Mouse (Mus musculus) ES-E14 (cell line): Measurements from ENCODE around the gene Snrnp25. TPM values are rescaled to one million over a fixed set of nuclear protein-coding genes. Genes with fewer than 3 reads are reported as not detected.
A peak's percentile ranks its signal among the peaks of the same experiment; 100 is the strongest.

Experiments used
- DNase-seq: peaks from one replicate; pipeline ENCODE4 v3.0.0-alpha.2; 2013; ENCODE audit warnings: low read depth, low spot score
- H3K27ac ChIP-seq: 2 replicates; pipeline ENCODE4 v1.5.1; 2012; ENCODE audit warnings: low read depth, mild to moderate bottlenecking, low read length, moderate library complexity, mixed read lengths; ENCODE audit not compliant: poor library complexity, insufficient read depth, severe bottlenecking
- H3K36me3 ChIP-seq: 2 replicates; pipeline ENCODE4 v1.6.1; 2012; ENCODE audit warnings: mild to moderate bottlenecking, low read length, moderate library complexity, mixed read lengths; ENCODE audit not compliant: control insufficient read depth, poor library complexity, insufficient read depth, severe bottlenecking
- H3K4me1 ChIP-seq, 2 experiments: fragments of 150-350 bp in 1 of 2; sonication (generic) in 1 of 2; 2 replicates each; pipeline ENCODE4 v1.6.1; 2012; ENCODE audit warnings: low read length in 2 of 2, mild to moderate bottlenecking in 1 of 2, mixed read lengths in 1 of 2; ENCODE audit not compliant: control insufficient read depth in 2 of 2, insufficient read depth in 2 of 2, poor library complexity in 1 of 2
- H3K4me3 ChIP-seq, 2 experiments: fragments of 150-350 bp in 1 of 2; sonication (generic) in 1 of 2; 2 replicates each; pipeline ENCODE4 v1.5.1; 2012; ENCODE audit warnings: low read length in 2 of 2, low read depth in 1 of 2, mild to moderate bottlenecking in 1 of 2, mixed read lengths in 1 of 2; ENCODE audit not compliant: insufficient read depth in 1 of 2, poor library complexity in 1 of 2, severe bottlenecking in 1 of 2
- H3K9ac ChIP-seq: 2 replicates; pipeline ENCODE4 v1.6.1; 2012; ENCODE audit warnings: low read depth, mild to moderate bottlenecking, low read length, mixed read lengths; ENCODE audit not compliant: poor library complexity, insufficient read depth, severe bottlenecking
- H3K9me3 ChIP-seq: fragments of 150-350 bp; sonication (generic); 2 replicates; pipeline ENCODE4 v1.6.1; 2012; ENCODE audit warnings: low read depth, mild to moderate bottlenecking, low read length; ENCODE audit not compliant: control insufficient read depth, insufficient read depth
- CHD2 ChIP-seq: IDR thresholded peaks from 2 replicates; pipeline ENCODE4 v1.6.1; 2014; ENCODE audit warnings: mild to moderate bottlenecking, low read depth, low read length, inconsistent platforms
- HCFC1 ChIP-seq: IDR thresholded peaks from 2 replicates; pipeline ENCODE4 v1.6.1; 2012; ENCODE audit warnings: low read length, inconsistent platforms, borderline replicate concordance; ENCODE audit not compliant: insufficient read depth
- MAFK ChIP-seq: IDR thresholded peaks from 2 replicates; pipeline ENCODE4 v1.6.1; 2014; ENCODE audit warnings: mild to moderate bottlenecking, low read depth, low read length, inconsistent platforms; ENCODE audit not compliant: insufficient read depth
- ZC3H11A ChIP-seq: IDR thresholded peaks from 2 replicates; pipeline ENCODE4 v1.6.1; 2012; ENCODE audit warnings: low read depth, mild to moderate bottlenecking, inconsistent platforms, low read length, borderline replicate concordance
- ZNF384 ChIP-seq: IDR thresholded peaks from 2 replicates; pipeline ENCODE4 v1.6.1; 2012; ENCODE audit warnings: low read depth, low read length, inconsistent platforms
- in situ Hi-C, 2 experiments: fragments of 600-800 bp; cut with MboI; formaldehyde crosslinking; loops; one replicate each; pipeline ENCODE4 v1.15.1; 2025; ENCODE audit warnings: low sequenced_read_pairs in 2 of 2, inconsistent platforms in 1 of 2; ENCODE audit not compliant: unreplicated experiment in 2 of 2
- total RNA-seq: library from RNA; depleted of rRNA; stranded (reverse); fragments of 300-350 nt; gene quantifications from 2 replicates; pipeline ENCODE4 v1.2.3, GENCODE M21; 2012

Snrnp25 gene
- total RNA-seq, 1 experiment: 79.5 TPM

- H3K9ac ChIP-seq: no peak overlapping the region
- TF ChIP-seq HCFC1 (no peak), ZC3H11A (no peak), ZNF384 (no peak), CHD2 (no peak), MAFK (no peak)
- DNase-seq: no peak
- H3K4me3 ChIP-seq: no peak overlapping the region
- H3K4me1 ChIP-seq: peaks cover 0 to 33% of the 10 kb centered on the region in 2 experiments
- H3K36me3 ChIP-seq: no peaks in the 10 kb centered on the region
- no peaks in the 10 kb centered on the region for H3K9me3 ChIP-seq
- no peak overlapping the region for H3K27ac ChIP-seq
- in situ Hi-C loops: no loop called here
These were observed 18.2 kb downstream of the Snrnp25 start for GRCm38 (mm10) chr11:32223297-32223967.

GRCm38 (mm10) chr11:32224468-32225139 is 19.4 kb downstream of the Snrnp25 start:
- no peak overlapping the region for H3K4me3 ChIP-seq
- TF ChIP-seq ZC3H11A: no peak
- TF ChIP-seq HCFC1: no peak
- no peak for TF ChIP-seq MAFK
- no peak for TF ChIP-seq CHD2
- TF ChIP-seq ZNF384: no peak
- no peak overlapping the region for H3K9ac ChIP-seq
- peaks cover 0 to 30% of the 10 kb centered on the region in 2 experiments; a peak in 3 of 4 replicates for H3K4me1 ChIP-seq
- no peak overlapping the region for H3K27ac ChIP-seq
- in situ Hi-C loops: no loop called here
- H3K36me3 ChIP-seq: peaks cover 6% of the 10 kb centered on the region; the same call in 1 of the 2 replicates
- no peaks in the 10 kb centered on the region for H3K9me3 ChIP-seq
- no peak for DNase-seq

DNA sequence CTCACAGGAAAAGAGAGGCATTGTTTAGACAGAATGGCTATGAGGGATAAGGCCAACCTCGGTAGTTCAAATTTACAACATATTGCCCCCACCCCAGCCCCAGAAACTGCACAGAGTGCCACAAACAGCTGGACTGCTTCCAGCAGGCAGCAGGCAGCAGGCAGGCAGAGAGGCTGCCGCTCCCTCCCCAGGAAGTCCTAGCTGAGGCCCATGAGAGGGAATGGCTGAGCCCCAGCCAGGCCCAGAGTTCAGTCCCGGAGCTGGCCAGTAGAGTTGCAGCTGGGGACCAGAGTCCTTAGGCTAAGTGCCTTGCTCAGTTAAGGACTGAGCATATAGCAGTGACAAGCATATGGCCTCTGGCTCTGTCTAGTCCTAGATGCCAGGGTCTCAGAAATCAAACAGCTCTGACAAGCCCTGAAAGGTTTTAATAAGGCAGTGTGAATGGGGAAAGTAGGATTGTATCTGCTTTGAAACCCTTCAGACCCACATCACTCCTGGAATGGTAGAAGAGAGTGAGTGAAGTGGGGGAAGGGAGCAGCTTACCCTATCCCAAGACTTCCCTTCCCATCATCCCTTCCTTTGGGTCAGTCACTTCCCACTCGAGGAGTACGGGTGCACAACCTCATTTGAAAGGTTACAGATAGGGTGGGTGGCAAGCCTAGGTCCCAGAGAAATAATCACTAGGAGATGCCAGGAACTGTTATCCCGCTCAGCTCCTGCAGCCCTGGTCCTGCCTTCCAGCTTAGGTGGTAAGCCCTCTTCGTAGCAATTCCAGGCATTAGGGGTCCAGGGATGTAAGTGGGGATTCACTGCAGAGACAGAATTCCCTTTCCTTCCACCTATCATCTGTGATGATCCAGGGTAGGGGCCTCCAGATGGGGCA is 20.2 kb downstream of the Snrnp25 start:
- peaks cover 0 to 23% of the 10 kb centered on the region in 2 experiments; a peak in 3 of 4 replicates for H3K4me1 ChIP-seq
- DNase-seq: no peak
- H3K9me3 ChIP-seq: no peaks in the 10 kb centered on the region
- TF ChIP-seq HCFC1: no peak
- TF ChIP-seq ZNF384: no peak
- TF ChIP-seq CHD2: no peak
- TF ChIP-seq ZC3H11A: no peak
- no peak for TF ChIP-seq MAFK
- no peak overlapping the region for H3K27ac ChIP-seq
- H3K36me3 ChIP-seq: peaks cover 12% of the 10 kb centered on the region; the same call in 1 of the 2 replicates
- in situ Hi-C loops: no loop called here
- no peak overlapping the region for H3K9ac ChIP-seq
- H3K4me3 ChIP-seq: peak overlapping the region in 1 of 2 experiments; percentile 92; a peak in 1 of 4 replicates

DNA sequence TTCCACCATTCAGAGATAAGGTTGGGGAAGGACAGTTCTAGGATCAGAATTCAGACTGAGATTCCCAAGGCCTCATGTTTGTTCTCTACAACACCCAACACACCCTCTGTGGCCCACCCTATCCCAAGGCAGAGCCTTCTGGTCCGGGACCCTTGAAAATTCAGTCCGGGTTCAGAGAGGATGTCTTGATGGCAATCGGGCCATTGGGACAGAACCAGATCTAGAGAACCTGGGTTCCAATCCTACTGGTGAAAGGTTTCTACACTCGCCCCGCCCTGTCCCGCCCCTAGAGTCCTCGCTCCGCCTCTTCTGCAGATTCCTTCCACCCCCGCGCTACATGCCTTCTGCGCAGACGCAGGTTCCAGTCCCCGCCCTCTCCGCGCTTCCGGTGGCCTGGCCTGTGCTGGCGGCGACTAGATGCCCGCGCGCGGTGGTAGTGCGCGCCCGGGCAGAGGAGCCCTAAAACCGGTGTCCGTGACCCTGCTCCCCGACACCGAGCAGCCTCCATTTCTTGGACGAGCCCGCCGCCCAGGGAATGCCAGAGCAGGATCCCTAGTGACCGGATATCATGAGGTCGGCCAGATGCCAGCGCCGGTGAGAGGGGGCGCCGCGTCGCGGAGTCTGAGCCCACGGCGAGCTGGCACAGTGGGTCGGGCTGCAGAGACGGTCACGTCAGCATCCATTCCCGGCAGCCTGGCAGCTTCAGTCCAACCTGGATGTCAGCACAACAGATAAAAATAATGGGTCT is 21.1 kb downstream of the Snrnp25 start, which contains the start of gene Mpg:
TSS of gene Mpg (plus strand) at position 382 of the 748 bp plus-strand sequence.
- in situ Hi-C loops: no loop called here
- H3K27ac ChIP-seq: no peak within 1 kb of the TSS
- peak within 1 kb of the TSS; percentile 87 to 92 for H3K4me3 ChIP-seq
- H3K9ac ChIP-seq: peak within 1 kb of the TSS; percentile 93
- no peak for TF ChIP-seq HCFC1
- no peak for TF ChIP-seq MAFK
- TF ChIP-seq CHD2: no peak
- TF ChIP-seq ZNF384: no peak
- no peaks in the 10 kb centered on the region for H3K9me3 ChIP-seq
- peaks cover 0 to 19% of the 10 kb centered on the region in 2 experiments; a peak in 3 of 4 replicates for H3K4me1 ChIP-seq
- peak; percentile 78 for DNase-seq
- H3K36me3 ChIP-seq: peaks cover 15% of the 10 kb centered on the region; the same call in 1 of the 2 replicates
